Mouse (Mus musculus): ENCODE measurements around the gene Nr1i3.

The Nr1i3 gene

GRCm38 (mm10) chr1:171213801-171214496, at the start of gene Nr1i3:
TSS of gene Nr1i3 (plus strand) at chr1:171213970.
- no peak for DNase-seq

- DNase-seq, result peak; percentile 31
These were observed 49.5 kb upstream of the Nr1i3 start for GRCm38 (mm10) chr1:171164258-171164657.

- no peak for DNase-seq
These were observed 48.0 kb upstream of the Nr1i3 start for GRCm38 (mm10) chr1:171165629-171166345.

- DNase-seq, result no peak
These were observed 44.9 kb upstream of the Nr1i3 start for GRCm38 (mm10) chr1:171168906-171169305.

- no peak for DNase-seq
These were observed 43.9 kb upstream of the Nr1i3 start for GRCm38 (mm10) chr1:171169913-171170312.

DNA sequence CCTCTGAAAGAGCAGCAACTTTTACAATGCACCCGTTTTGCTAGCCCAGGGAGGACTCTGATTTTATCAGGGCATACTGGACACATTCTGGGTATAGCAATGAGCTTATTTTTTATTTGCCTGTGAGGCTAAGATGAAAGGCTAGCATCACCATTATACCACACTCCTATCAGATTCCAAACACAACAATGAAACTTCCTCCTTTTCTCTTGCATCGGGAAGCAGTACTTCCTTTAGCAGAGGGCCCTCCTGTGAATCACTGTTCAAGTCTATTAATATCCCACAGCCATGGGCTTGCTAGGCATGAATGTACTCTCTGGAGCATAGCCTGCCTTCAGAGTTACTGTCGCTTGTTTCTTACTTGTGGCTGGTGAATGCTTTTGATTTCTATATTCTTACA, 42.6 kb upstream of the Nr1i3 start:
- DNase-seq, result no peak

DNA sequence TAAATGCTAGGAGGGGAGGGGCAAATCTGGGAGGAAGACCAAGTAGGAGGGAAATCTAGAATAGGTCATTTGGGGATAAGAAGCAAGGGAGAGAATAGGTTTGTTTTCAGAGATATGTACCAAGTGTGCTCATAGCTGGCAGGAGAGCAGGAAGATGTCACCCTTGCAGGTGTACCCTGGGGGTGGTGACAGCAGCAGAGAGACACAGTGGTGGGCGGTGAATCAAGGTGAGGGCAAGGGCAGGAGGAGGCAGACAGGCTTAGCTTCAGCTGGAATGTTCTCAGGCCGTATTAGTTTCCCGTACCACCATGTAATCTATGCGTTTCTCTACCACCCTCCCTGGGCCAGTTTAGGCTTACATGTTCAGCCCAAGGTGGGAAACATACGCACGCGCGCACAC, 41.0 kb upstream of the Nr1i3 start:
- no peak for DNase-seq

DNA sequence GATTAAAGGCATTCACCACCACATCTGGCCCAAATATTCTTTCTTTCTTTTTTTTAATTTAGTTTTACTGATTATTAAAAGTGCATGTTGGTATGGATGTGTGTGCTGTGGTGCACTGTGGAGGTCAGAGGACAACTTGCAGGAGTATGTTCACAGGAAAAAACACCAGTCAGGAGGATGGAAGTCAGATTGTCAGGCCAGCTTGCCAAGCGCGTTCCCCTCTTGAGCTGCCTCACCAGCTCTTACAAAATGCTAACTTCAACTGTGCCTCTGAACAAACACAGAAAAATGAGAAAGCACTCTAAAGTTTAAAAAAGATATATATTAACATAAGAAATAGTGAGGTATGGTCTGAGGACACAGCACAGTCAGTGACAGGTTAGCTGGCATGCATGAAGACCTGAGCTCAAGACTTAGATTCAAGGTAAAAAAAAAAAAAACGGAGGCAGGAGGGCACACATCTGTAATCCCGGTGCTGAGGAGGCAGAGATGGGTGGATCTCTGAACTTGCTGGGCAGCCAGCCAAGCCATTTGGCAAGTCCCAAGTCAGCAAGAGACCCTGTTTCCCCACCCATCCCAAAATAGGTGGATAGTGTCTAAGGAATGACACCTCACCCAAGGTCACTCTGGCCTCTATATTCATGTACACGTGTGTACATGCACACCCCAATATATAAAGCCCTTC, 34.1 kb upstream of the Nr1i3 start:
- peak; percentile 35 for DNase-seq

DNA sequence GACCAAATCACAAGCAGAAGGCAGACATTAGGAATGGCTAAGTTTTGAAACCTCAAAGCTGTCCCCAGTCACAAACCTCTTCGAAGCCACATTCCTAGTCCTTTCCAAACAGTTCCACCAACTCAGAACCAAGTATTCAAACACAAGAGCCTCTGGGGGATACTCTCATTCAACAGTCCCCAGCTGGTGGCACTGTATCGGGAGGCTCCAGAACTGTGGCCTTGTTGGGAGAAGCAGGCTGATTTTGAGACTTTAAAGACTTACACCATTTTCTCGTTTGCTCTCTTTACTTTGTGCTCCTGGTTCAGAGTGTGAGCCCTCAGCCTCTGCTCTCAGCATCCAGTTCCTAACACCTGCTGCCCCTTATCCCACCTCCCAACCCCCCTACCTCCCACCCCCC, 30.7 kb upstream of the Nr1i3 start:
- DNase-seq, result no peak

DNA sequence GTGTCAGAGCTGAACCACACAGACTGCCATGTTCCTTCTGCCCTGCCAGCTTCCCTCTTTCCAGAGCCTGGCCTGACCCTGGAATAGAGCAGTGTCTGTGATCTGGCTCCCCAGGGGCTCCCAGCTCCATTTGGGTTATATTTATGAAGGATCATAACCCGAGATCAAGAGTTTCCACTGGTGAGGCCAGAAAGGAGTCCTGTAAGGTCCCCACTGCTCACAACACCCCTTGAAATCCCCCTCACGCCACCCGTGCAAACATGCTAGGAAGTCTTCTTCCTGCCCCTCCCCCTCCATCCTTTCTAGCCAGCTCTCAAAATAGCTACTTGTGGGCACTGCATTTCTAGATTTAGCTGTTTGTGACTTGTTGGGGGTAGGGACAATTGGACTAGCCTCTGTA, 30.1 kb upstream of the Nr1i3 start:
- DNase-seq, result peak; percentile 57

DNA sequence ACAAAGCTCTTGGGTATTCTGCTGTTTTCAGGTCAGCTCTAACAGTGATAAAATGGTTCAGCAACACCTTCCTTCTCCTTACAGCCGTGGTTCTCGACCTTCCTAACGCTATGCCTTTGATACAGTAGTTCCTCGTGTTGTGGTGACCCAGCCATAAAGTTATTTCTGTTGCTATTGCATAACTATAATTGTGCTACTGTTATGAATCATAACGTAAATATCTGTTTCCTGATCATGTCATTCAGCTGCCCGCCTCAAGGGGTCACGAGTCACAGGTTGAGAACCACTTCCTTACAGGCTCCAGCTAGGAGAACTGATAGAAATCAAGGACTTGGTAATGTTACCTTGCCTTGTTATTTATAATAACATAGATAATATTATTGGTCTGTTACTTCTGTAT, 29.5 kb upstream of the Nr1i3 start:
- DNase-seq, result peak; percentile 43

DNA sequence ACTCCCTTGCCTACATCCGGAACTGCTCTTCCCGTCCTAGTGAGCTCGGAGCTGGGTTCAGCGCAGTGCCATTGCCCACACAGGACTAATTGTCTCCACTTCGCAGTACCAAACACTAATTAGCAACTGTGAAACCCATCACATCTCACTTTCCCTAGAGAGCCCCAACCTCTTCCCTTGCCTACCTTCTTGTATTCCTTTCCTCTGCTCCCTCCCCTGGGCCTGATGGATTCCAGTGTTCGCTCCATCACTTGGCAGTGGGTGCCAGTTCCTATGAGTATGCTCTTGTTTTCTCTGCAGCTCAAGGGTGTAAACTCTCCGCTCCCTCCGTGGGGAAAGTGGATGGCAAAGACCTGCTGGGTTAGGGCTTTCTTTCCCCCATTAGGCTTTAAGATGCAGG, 28.1 kb upstream of the Nr1i3 start:
- no peak for DNase-seq

- no peak for DNase-seq
These were observed 25.7 kb upstream of the Nr1i3 start for GRCm38 (mm10) chr1:171187851-171188700.

DNA sequence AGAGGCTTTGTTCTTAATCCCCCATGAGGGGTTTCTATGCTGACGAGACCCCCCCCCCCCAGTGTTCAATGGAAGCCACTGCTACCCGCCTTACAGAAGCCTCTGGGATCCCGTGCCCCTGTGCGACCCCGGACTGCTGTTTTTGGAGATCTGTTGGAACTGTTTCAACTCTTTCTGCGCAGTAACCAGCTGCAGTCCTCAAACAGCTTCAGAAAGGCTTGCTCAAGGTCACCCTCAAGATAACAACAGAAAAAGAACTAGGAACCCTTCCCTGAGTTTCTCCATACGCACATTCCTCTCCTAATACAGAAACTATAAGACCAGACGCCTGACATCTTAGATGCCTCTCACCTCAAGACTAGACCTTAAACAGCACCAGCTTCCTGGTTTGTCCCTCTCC, 24.7 kb upstream of the Nr1i3 start:
- DNase-seq, result peak; percentile 59

DNA sequence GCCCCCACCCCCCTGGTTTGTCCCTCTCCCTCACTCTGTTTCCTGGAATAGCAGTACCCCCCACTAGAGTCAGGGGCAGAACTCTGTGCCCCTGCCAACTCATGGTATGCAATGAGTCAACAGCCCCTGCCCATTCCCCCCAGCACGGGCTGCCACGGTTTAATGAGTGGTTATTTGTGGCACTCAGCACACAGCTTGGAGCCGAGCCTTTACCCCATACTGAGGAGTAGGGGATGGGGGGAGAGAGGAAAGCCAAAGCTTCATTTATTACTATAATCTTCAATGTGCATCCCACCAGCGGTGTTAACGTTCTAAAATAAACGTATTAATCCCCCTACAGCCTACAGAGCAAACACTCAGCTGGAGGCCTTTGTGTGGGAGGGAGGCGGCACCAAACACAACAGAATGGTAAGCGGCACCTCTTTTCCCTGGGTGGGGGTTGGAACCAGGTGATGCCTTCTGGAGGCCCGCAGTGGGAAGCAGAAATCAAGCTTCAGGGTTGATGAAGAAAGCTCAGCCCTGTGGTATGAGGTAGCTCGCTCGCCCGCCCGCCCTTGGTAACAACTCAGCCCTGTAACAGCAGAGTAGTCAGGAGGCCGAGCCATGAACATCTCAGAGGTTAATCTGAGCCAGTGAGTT, 24.2 kb upstream of the Nr1i3 start:
- no peak for DNase-seq

DNA sequence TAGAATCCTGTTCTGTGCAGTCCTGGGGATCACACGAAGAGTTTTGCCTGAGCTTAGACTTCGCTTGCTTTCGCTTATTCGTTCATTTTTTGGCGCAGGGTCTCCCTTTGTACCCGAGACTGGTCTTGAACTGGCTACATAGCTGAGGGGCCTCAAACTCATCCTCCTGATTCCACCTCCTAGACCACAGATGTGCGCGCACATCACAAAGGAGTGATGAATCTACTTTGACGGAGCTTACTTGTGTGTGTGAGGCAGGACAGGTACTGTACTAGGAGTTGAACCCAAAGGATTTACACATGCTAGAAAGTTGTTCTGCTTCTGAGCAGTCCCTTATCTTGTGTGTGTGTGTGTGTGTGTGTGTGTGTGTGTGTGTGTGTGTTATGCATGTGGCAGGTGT, 22.9 kb upstream of the Nr1i3 start:
- DNase-seq, result no peak

GRCm38 (mm10) chr1:171192283-171192682, 21.5 kb upstream of the Nr1i3 start:
- no peak for DNase-seq

- peak; percentile 25 for DNase-seq
These were observed 20.5 kb upstream of the Nr1i3 start for GRCm38 (mm10) chr1:171193093-171193840.

GRCm38 (mm10) chr1:171193911-171194830, 19.6 kb upstream of the Nr1i3 start:
- no peak for DNase-seq

- no peak for DNase-seq
These were observed 18.5 kb upstream of the Nr1i3 start for GRCm38 (mm10) chr1:171195046-171195822.

All from kidney, postnatal 10 days (tissue).